ENCODE assay signal across 10 mouse cellular contexts in the genomic region with DNA sequence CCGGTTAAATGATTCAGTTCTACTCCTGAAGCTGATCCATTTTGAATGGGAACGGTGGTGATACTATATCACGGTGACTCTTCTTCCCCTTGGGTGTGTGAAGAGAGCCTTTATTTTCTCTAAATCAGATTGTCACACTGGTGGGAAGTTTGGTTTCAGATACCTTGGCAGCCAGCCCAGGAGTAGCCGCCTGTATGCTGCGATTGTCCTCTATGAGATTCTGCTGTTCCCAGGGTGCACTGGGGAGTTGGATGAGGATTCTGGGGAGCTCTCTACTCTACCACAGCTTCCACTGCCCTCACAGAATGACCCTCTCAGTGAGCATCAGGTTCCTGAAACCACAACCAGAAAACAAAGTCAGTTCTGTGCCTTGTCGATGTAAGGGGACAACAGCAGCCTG.
DNase-seq lines count a peak whose midpoint lies in the region; ATAC-seq and TF ChIP-seq lines count a peak whose summit lies in the region.
"Had no signal": no experiment of that assay in that cellular context is flagged by ENCODE, and none has a peak within 500 bp of the region (broad histone marks: within the 10 kb centered on the region; RNA-seq: fewer than 3 reads in every experiment).

No protein-coding gene starts in this region.

- no peak overlapping the region for H3K27ac ChIP-seq in forebrain, postnatal 0 days (ENCODE audit: low read depth, low read length)
- H3K27ac ChIP-seq in forebrain, embryonic 15.5 days (replicated peaks) = no peak overlapping the region
- peak overlapping the region; percentile 90; the same call in 1 of the 2 replicates for H3K27ac ChIP-seq in lung, embryonic 16.5 days (ENCODE audit: low read length)
- H3K27ac ChIP-seq: limb, embryonic 15.5 days had no signal

- no peaks in the 10 kb centered on the region for H3K36me3 ChIP-seq in forebrain, postnatal 0 days (ENCODE audit: insufficient read depth)
- no peaks in the 10 kb centered on the region for H3K36me3 ChIP-seq in forebrain, embryonic 15.5 days
- no peaks in the 10 kb centered on the region for H3K36me3 ChIP-seq in lung, embryonic 16.5 days (ENCODE audit: control insufficient read depth, insufficient read depth, low read length)
- H3K36me3 ChIP-seq: limb, embryonic 15.5 days had no signal

- WGBS in forebrain, postnatal 0 days = 47% methylated on average over 6 of the region's 6 CpGs
- 60% methylated on average over 6 of the region's 6 CpGs for WGBS in forebrain, embryonic 15.5 days
- 31% methylated on average over 6 of the region's 6 CpGs for WGBS in lung, embryonic 16.5 days

- H3K4me3 ChIP-seq in forebrain, postnatal 0 days (ENCODE audit: low read depth, low read length) = no peak overlapping the region
- H3K4me3 ChIP-seq in forebrain, embryonic 15.5 days = no peak overlapping the region
- H3K4me3 ChIP-seq in lung, embryonic 16.5 days (ENCODE audit: low read length) = no peak overlapping the region
- H3K4me3 ChIP-seq: limb, embryonic 15.5 days had no signal

- ATAC-seq in forebrain, postnatal 0 days = no peak
- ATAC-seq in forebrain, embryonic 15.5 days (replicated peaks) = no peak
- 0 out of 2 replicates have a peak, but pooled peaks have one; percentile 18 for ATAC-seq in lung, embryonic 16.5 days (ENCODE audit: low read depth)

- H3K4me2 ChIP-seq in forebrain, postnatal 0 days (ENCODE audit: low read depth) = no peak overlapping the region
- H3K4me2 ChIP-seq in forebrain, embryonic 15.5 days (replicated peaks) = no peak overlapping the region
- H3K4me2 ChIP-seq in lung, embryonic 16.5 days (ENCODE audit: low read depth, low read length) = no peak overlapping the region
- H3K4me2 ChIP-seq: limb, embryonic 15.5 days had no signal

- peak; percentile 26 for DNase-seq in forebrain, postnatal 0 days
- DNase-seq in adrenal gland, postnatal 14 days = peak; percentile 38
- DNase-seq in heart, postnatal 10 days = peak; percentile 53 to 56
- DNase-seq in c-Kit-positive CD71-positive TER-119-positive erythroid progenitor cells, embryonic 14.5 days (ENCODE audit: low spot score) = no peak
- DNase-seq in spleen, postnatal 10 days (ENCODE audit: low spot score in 2 of 2) = no peak
- no peak for DNase-seq in cerebellum, adult 11-12 months

- intact Hi-C loops in heart, postnatal 10 days (cut with DNase I) = no loop called here

- 0 out of 2 replicates have a peak, but pooled peaks cover 4% of the 10 kb centered on the region for H3K4me1 ChIP-seq in forebrain, postnatal 0 days (ENCODE audit: insufficient read depth)
- H3K4me1 ChIP-seq in forebrain, embryonic 15.5 days = 0 out of 2 replicates have a peak, but pooled peaks cover 4% of the 10 kb centered on the region
- H3K4me1 ChIP-seq in lung, embryonic 16.5 days (replicated peaks; ENCODE audit: control insufficient read depth, insufficient read depth, low read length) = peaks cover 29% of the 10 kb centered on the region

- no peak overlapping the region for H3K9ac ChIP-seq in forebrain, postnatal 0 days
- H3K9ac ChIP-seq in forebrain, embryonic 15.5 days (replicated peaks) = no peak overlapping the region
- no peak overlapping the region for H3K9ac ChIP-seq in lung, embryonic 16.5 days (ENCODE audit: low read length)
- H3K9ac ChIP-seq: limb, embryonic 15.5 days had no signal

- H3K27me3 ChIP-seq in forebrain, postnatal 0 days (ENCODE audit: insufficient read depth, low read length) = no peaks in the 10 kb centered on the region
- H3K27me3 ChIP-seq in forebrain, embryonic 15.5 days = no peaks in the 10 kb centered on the region
- H3K27me3 ChIP-seq in lung, embryonic 16.5 days (ENCODE audit: control insufficient read depth, insufficient read depth, low read depth, low read length) = no peaks in the 10 kb centered on the region
- H3K27me3 ChIP-seq: CH12.LX; limb, embryonic 15.5 days had no signal

- no peaks in the 10 kb centered on the region for H3K9me3 ChIP-seq in forebrain, postnatal 0 days (ENCODE audit: low read length)
- H3K9me3 ChIP-seq in forebrain, embryonic 15.5 days = no peaks in the 10 kb centered on the region
- no peaks in the 10 kb centered on the region for H3K9me3 ChIP-seq in lung, embryonic 16.5 days (ENCODE audit: control insufficient read depth, low read length)
- H3K9me3 ChIP-seq: limb, embryonic 15.5 days had no signal

- no peak for TF ChIP-seq CTCF in forebrain, postnatal 0 days (IDR thresholded peaks at IDR 0.05; ENCODE audit: low read depth)

Comparison
In these comparisons a context has a peak if more than half of its experiments do, and no peak if none do; other contexts are left out.
1. DNase-seq: peak in forebrain, postnatal 0 days (single experiment), adrenal gland, postnatal 14 days (single experiment) and heart, postnatal 10 days (2 of 2); none in c-Kit-positive CD71-positive TER-119-positive erythroid progenitor cells, embryonic 14.5 days (single experiment), spleen, postnatal 10 days (0 of 2) and cerebellum, adult 11-12 months (single experiment).